ENCODE assay signal across 18 mouse cellular contexts in genomic region chr14:78684171-78684570, GRCm38 (mm10). TPM values are rescaled to one million over a fixed set of nuclear protein-coding genes. Genes with fewer than 3 reads are reported as not detected.
DNase-seq lines count a peak whose midpoint lies in the region; ATAC-seq and TF ChIP-seq lines count a peak whose summit lies in the region.
"Had no signal": no experiment of that assay in that cellular context is flagged by ENCODE, and none has a peak within 500 bp of the region (broad histone marks: within the 10 kb centered on the region; RNA-seq: fewer than 3 reads in every experiment).

No protein-coding gene starts in this region.

- H3K9me3 ChIP-seq in kidney, embryonic 14.5 days (ENCODE audit: control insufficient read depth, low read length): no peaks in the 10 kb centered on the region
- no peaks in the 10 kb centered on the region for H3K9me3 ChIP-seq in ES-Bruce4 (replicated peaks; ENCODE audit: control insufficient read depth, insufficient read depth, low read length, poor library complexity, severe bottlenecking)
- H3K9me3 ChIP-seq in forebrain, embryonic 16.5 days (ENCODE audit: control insufficient read depth, low read length): no peaks in the 10 kb centered on the region
- H3K9me3 ChIP-seq: embryonic facial prominence, embryonic 10.5 days; liver, embryonic 15.5 days; neural tube, embryonic 15.5 days had no signal

- H3K4me1 ChIP-seq in kidney, embryonic 14.5 days (ENCODE audit: control insufficient read depth, insufficient read depth, low read length): peaks cover 13% of the 10 kb centered on the region
- H3K4me1 ChIP-seq in ES-Bruce4 (ENCODE audit: control insufficient read depth, insufficient read depth, low read length): peaks cover 4% of the 10 kb centered on the region
- no peaks in the 10 kb centered on the region for H3K4me1 ChIP-seq in forebrain, embryonic 16.5 days (replicated peaks; ENCODE audit: control insufficient read depth, insufficient read depth, low read length)
- H3K4me1 ChIP-seq: liver, embryonic 15.5 days; neural tube, embryonic 15.5 days had no signal

- no peak for TF ChIP-seq CTCF in ES-Bruce4 (IDR thresholded peaks at IDR 0.05; ENCODE audit: low read depth, low read length)

- no peak overlapping the region for H3K4me2 ChIP-seq in kidney, embryonic 14.5 days (replicated peaks; ENCODE audit: low read depth, low read length)
- H3K4me2 ChIP-seq in forebrain, embryonic 16.5 days (ENCODE audit: low read length): no peak overlapping the region
- H3K4me2 ChIP-seq: liver, embryonic 15.5 days; neural tube, embryonic 15.5 days had no signal

- no peak for TF ChIP-seq EP300 in ES-Bruce4 (IDR thresholded peaks at IDR 0.05; ENCODE audit: insufficient read depth, low read depth, low read length)

- no peak for DNase-seq in kidney, adult 18-20 months
- peak; percentile 38 for DNase-seq in R1 (ENCODE audit: low read depth, low spot score)
- DNase-seq in lung, postnatal 10 days: peak; percentile 37
- DNase-seq in thymus, postnatal 36 days: no peak
- DNase-seq in B cell, adult 2 months: no peak
- DNase-seq: cerebellum, adult 2 months; heart, postnatal 10 days; layer of hippocampus, postnatal 36 days; midbrain, embryonic 14.5 days; right cerebral cortex, postnatal 25 days had no signal

- H3K36me3 ChIP-seq in kidney, embryonic 14.5 days (ENCODE audit: control insufficient read depth, insufficient read depth, low read length): no peaks in the 10 kb centered on the region
- no peaks in the 10 kb centered on the region for H3K36me3 ChIP-seq in ES-Bruce4 (ENCODE audit: control insufficient read depth, insufficient read depth, low read length, poor library complexity, severe bottlenecking)
- no peaks in the 10 kb centered on the region for H3K36me3 ChIP-seq in forebrain, embryonic 16.5 days (ENCODE audit: control insufficient read depth, insufficient read depth)
- H3K36me3 ChIP-seq: embryonic facial prominence, embryonic 10.5 days; liver, embryonic 15.5 days; neural tube, embryonic 15.5 days had no signal

- no peaks in the 10 kb centered on the region for H3K27me3 ChIP-seq in kidney, embryonic 14.5 days (ENCODE audit: control insufficient read depth, insufficient read depth, low read length)
- H3K27me3 ChIP-seq in ES-Bruce4 (ENCODE audit: control insufficient read depth, insufficient read depth, low read length, poor library complexity, severe bottlenecking): no peaks in the 10 kb centered on the region
- no peaks in the 10 kb centered on the region for H3K27me3 ChIP-seq in forebrain, embryonic 16.5 days (replicated peaks; ENCODE audit: control insufficient read depth, insufficient read depth, low read length)
- H3K27me3 ChIP-seq: liver, embryonic 15.5 days; neural tube, embryonic 15.5 days had no signal

- WGBS in kidney, embryonic 14.5 days: 56% methylated on average over 4 of the region's 4 CpGs
- WGBS in forebrain, embryonic 16.5 days: 88% methylated on average over 4 of the region's 4 CpGs

- ATAC-seq in kidney, embryonic 14.5 days (ENCODE audit: low FRiP score, low TSS enrichment): peak; percentile 25; the same call in 1 of the 2 replicates
- no peak for ATAC-seq in forebrain, embryonic 16.5 days

- no peak overlapping the region for H3K9ac ChIP-seq in kidney, embryonic 14.5 days (ENCODE audit: low read depth, low read length)
- no peak overlapping the region for H3K9ac ChIP-seq in ES-Bruce4 (ENCODE audit: low read depth, poor library complexity, severe bottlenecking)
- no peak overlapping the region for H3K9ac ChIP-seq in forebrain, embryonic 16.5 days (replicated peaks; ENCODE audit: low read depth, low read length)
- H3K9ac ChIP-seq: liver, embryonic 15.5 days; neural tube, embryonic 15.5 days had no signal

- TF ChIP-seq POLR2A in ES-Bruce4 (IDR thresholded peaks at IDR 0.05; ENCODE audit: insufficient read depth, low read length): no peak

- H3K4me3 ChIP-seq in kidney, embryonic 14.5 days (ENCODE audit: low read length): no peak overlapping the region
- no peak overlapping the region for H3K4me3 ChIP-seq in ES-Bruce4 (ENCODE audit: low read depth, low read length)
- H3K4me3 ChIP-seq in forebrain, embryonic 16.5 days (replicated peaks; ENCODE audit: low read length): no peak overlapping the region
- H3K4me3 ChIP-seq: embryonic facial prominence, embryonic 10.5 days; layer of hippocampus, adult 2 months; liver, embryonic 15.5 days; neural tube, embryonic 15.5 days had no signal

- no peak overlapping the region for H3K27ac ChIP-seq in kidney, embryonic 14.5 days (ENCODE audit: low read depth, low read length)
- H3K27ac ChIP-seq in ES-Bruce4 (ENCODE audit: insufficient read depth, low read length): peak overlapping the region; percentile 51; the same call in 1 of the 2 replicates
- no peak overlapping the region for H3K27ac ChIP-seq in forebrain, embryonic 16.5 days (ENCODE audit: low read length)
- H3K27ac ChIP-seq: embryonic facial prominence, embryonic 10.5 days; kidney, postnatal 0 days; layer of hippocampus, adult 2 months; liver, embryonic 15.5 days; neural tube, embryonic 15.5 days had no signal

RNA-seq across cellular contexts. Expression of gene Dgkh, which starts 48.4 kb away (rescaled TPM):
- polyA plus RNA-seq in kidney, embryonic 14.5 days (2014; fragmentation: Nextera tagmentation; extraction: Ambion mirVana): 2.6 and 3.2 TPM in 2 replicates
- 11.6 and 11.7 TPM in 2 replicates for polyA plus RNA-seq in ES-Bruce4 (2011; ENCODE audit: insufficient read depth, insufficient read length, low read depth, missing spikeins)
- polyA plus RNA-seq in forebrain, embryonic 16.5 days (2015; fragmentation: Nextera tagmentation; extraction: Ambion mirVana): 2.4 and 2.8 TPM in 2 replicates

Comparison
In these comparisons a context has a peak if more than half of its experiments do, and no peak if none do; other contexts are left out.
1. DNase-seq: peak in R1 (single experiment) and lung, postnatal 10 days (single experiment); none in kidney, adult 18-20 months (single experiment), thymus, postnatal 36 days (0 of 2) and B cell, adult 2 months (0 of 2).